9 mouse cellular contexts compared by ENCODE assay signal in genomic region chr13:56581961-56582434, GRCm38 (mm10). TPM values are rescaled to one million over a fixed set of nuclear protein-coding genes. Genes with fewer than 3 reads are reported as not detected.
DNase-seq lines count a peak whose midpoint lies in the region; ATAC-seq lines count a peak whose summit lies in the region.
"Had no signal": no experiment of that assay in that cellular context is flagged by ENCODE, and none has a peak within 500 bp of the region (broad histone marks: within the 10 kb centered on the region; RNA-seq: fewer than 3 reads in every experiment).

No protein-coding gene starts in this region.

- intact Hi-C loops in left cerebral cortex, postnatal 36 days (cut with DNase I): no loop called here

- under 1% methylated on average over 6 of the region's 6 CpGs for WGBS in intestine, embryonic 15.5 days
- WGBS in midbrain, embryonic 14.5 days: under 1% methylated on average over 6 of the region's 6 CpGs

- peak; percentile 22 for DNase-seq in right cerebral cortex, postnatal 14 days
- no peak for DNase-seq in right cerebral cortex, postnatal 36 days (ENCODE audit: low spot score in 2 of 2)
- DNase-seq in embryo, embryonic 9.5 days (ENCODE audit: extremely low spot score): peak; percentile 91
- peak; percentile 62 to 78 for DNase-seq in gastrocnemius, postnatal 4 days (ENCODE audit: low spot score in 2 of 2)
- DNase-seq in midbrain, embryonic 14.5 days: peak; percentile 66
- peak; percentile 71 for DNase-seq in yolk sac, embryonic 10.5 days (ENCODE audit: low spot score)
- no peak for DNase-seq in left cerebral cortex, postnatal 36 days (ENCODE audit: low spot score in 2 of 2)

- H3K27me3 ChIP-seq in intestine, embryonic 15.5 days (replicated peaks): no peaks in the 10 kb centered on the region
- H3K27me3 ChIP-seq in midbrain, embryonic 14.5 days (ENCODE audit: control insufficient read depth, insufficient read depth, low read length): no peaks in the 10 kb centered on the region

- H3K4me3 ChIP-seq in intestine, embryonic 15.5 days (replicated peaks): no peak overlapping the region
- no peak overlapping the region for H3K4me3 ChIP-seq in midbrain, embryonic 14.5 days (replicated peaks; ENCODE audit: low read depth, low read length)

- peak; percentile 97 for ATAC-seq in intestine, embryonic 15.5 days
- peak; percentile 87 for ATAC-seq in midbrain, embryonic 14.5 days (ENCODE audit: low FRiP score, low TSS enrichment)

- no peaks in the 10 kb centered on the region for H3K9me3 ChIP-seq in intestine, embryonic 15.5 days
- no peaks in the 10 kb centered on the region for H3K9me3 ChIP-seq in midbrain, embryonic 14.5 days (ENCODE audit: control insufficient read depth, low read length)

- H3K4me1 ChIP-seq in intestine, embryonic 15.5 days (replicated peaks): peaks cover 31% of the 10 kb centered on the region
- H3K4me1 ChIP-seq in midbrain, embryonic 14.5 days (ENCODE audit: control insufficient read depth, insufficient read depth, low read length): peaks cover 13% of the 10 kb centered on the region

- peak overlapping the region; percentile 92 for H3K27ac ChIP-seq in intestine, embryonic 15.5 days
- H3K27ac ChIP-seq in midbrain, embryonic 14.5 days (replicated peaks; ENCODE audit: low read depth, low read length): peak overlapping the region; percentile 70

- no peaks in the 10 kb centered on the region for H3K36me3 ChIP-seq in intestine, embryonic 15.5 days
- H3K36me3 ChIP-seq in midbrain, embryonic 14.5 days (ENCODE audit: control insufficient read depth, insufficient read depth, low read length): no peaks in the 10 kb centered on the region

- no peak overlapping the region for H3K9ac ChIP-seq in intestine, embryonic 15.5 days
- H3K9ac ChIP-seq in midbrain, embryonic 14.5 days (replicated peaks; ENCODE audit: low read length): peak overlapping the region; percentile 42; the same call in 1 of the 2 replicates

- H3K4me2 ChIP-seq in intestine, embryonic 15.5 days (replicated peaks): peak overlapping the region; percentile 45
- peak overlapping the region; percentile 38 for H3K4me2 ChIP-seq in midbrain, embryonic 14.5 days (ENCODE audit: low read length)

RNA-seq across cellular contexts. Expression of gene Tgfbi, which starts 27.3 kb away (rescaled TPM):
- total RNA-seq in gastrocnemius, postnatal 4 days (2021): 10 to 100 TPM; 75.9 to 99.2 TPM
- 120 and 123 TPM in 2 replicates for polyA plus RNA-seq in intestine, embryonic 15.5 days (2015; fragmentation: Nextera tagmentation; extraction: Ambion mirVana)
- 0.63 and 2.7 TPM in 2 replicates for polyA plus RNA-seq in midbrain, embryonic 14.5 days (2014; fragmentation: Nextera tagmentation; extraction: Ambion mirVana)
- total RNA-seq in left cerebral cortex, postnatal 36 days (2021): 1 to 10 TPM; 2.9 to 4.3 TPM

RNA-seq across cellular contexts. Expression of gene Lect2, which starts 33.7 kb away (rescaled TPM):
- under 1 TPM in 1 of 2 experiments, not detected in 1; 0.44 TPM for total RNA-seq in gastrocnemius, postnatal 4 days (2021)
- polyA plus RNA-seq in intestine, embryonic 15.5 days (2015; fragmentation: Nextera tagmentation; extraction: Ambion mirVana): 12.4 and 13.2 TPM in 2 replicates
- not detected in 2 replicates for polyA plus RNA-seq in midbrain, embryonic 14.5 days (2014; fragmentation: Nextera tagmentation; extraction: Ambion mirVana)
- total RNA-seq in left cerebral cortex, postnatal 36 days (2021): not detected
- polyA plus RNA-seq: spleen, adult 2 months had no signal

RNA-seq across cellular contexts. Expression of gene Fbxl21, which starts 59.7 kb away (rescaled TPM):
- under 1 TPM; 0.67 to 0.74 TPM for total RNA-seq in gastrocnemius, postnatal 4 days (2021)
- polyA plus RNA-seq in intestine, embryonic 15.5 days (2015; fragmentation: Nextera tagmentation; extraction: Ambion mirVana): 1.2 and 2.1 TPM in 2 replicates
- polyA plus RNA-seq in midbrain, embryonic 14.5 days (2014; fragmentation: Nextera tagmentation; extraction: Ambion mirVana): 3.3 and 3.7 TPM in 2 replicates
- 1 to 10 TPM; 6.6 to 6.8 TPM for total RNA-seq in left cerebral cortex, postnatal 36 days (2021)

Comparison
In these comparisons a context has a peak if more than half of its experiments do, and no peak if none do; other contexts are left out.
1. DNase-seq: peak in right cerebral cortex, postnatal 14 days (single experiment), embryo, embryonic 9.5 days (single experiment), gastrocnemius, postnatal 4 days (2 of 2), midbrain, embryonic 14.5 days (single experiment) and yolk sac, embryonic 10.5 days (single experiment); none in right cerebral cortex, postnatal 36 days (0 of 2) and left cerebral cortex, postnatal 36 days (0 of 2).
2. RNA of gene Tgfbi, which starts 27.3 kb away (total RNA-seq): 75.9 to 99.2 TPM in gastrocnemius, postnatal 4 days; 2.9 to 4.3 TPM in left cerebral cortex, postnatal 36 days; every median in the first group is over 10 times any median in the second.
3. RNA of gene Fbxl21, which starts 59.7 kb away (total RNA-seq): 6.6 to 6.8 TPM in left cerebral cortex, postnatal 36 days; 0.67 to 0.74 TPM in gastrocnemius, postnatal 4 days; every median in the first group is over 4 times any median in the second.